Mouse (Mus musculus): ENCODE results near the gene Gm49673. TPM values are rescaled to one million over a fixed set of nuclear protein-coding genes. Genes with fewer than 3 reads are reported as not detected.
"Not testable (repeated sequence)": the region's sequence is repeated elsewhere in the genome, so short reads cannot be mapped to it uniquely, and the experiment has no call there.

Gene Gm49673
- polyA plus RNA-seq, 1 experiment from 2014 or later = not detected

DNA sequence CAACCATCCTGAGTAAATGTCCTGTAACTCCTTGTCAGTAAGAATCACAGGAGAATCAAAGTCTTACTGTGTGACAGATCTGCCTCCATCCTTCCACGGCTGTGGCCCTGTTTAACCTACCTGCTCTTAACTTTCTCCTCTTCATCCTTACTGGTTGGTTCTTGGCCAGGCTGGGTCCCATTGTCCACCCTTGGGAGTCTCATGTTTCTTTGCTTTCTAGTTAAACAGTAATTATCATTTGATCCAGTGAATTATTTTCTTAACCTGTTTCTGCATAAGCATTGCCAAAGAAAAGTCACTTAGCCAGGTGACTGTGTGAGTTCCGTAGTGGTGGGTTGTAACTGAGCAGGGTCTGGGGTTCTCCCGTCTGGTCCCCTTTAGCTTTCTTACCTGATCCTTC is 18.9 kb upstream of the Gm49673 start:
- H3K36me3 ChIP-seq (ENCODE audit: control insufficient read depth, insufficient read depth, low read length); H3K9me3 ChIP-seq (ENCODE audit: control insufficient read depth, low read length); H3K27me3 ChIP-seq (ENCODE audit: control insufficient read depth, insufficient read depth, low read length); ATAC-seq (ENCODE audit: low FRiP score); H3K4me1 ChIP-seq (ENCODE audit: control insufficient read depth, insufficient read depth, low read length); H3K27ac ChIP-seq (ENCODE audit: low read depth, low read length); H3K9ac ChIP-seq (ENCODE audit: low read length); DNase-seq (ENCODE audit: low spot score, missing footprints): not testable (repeated sequence)
- peak overlapping the region; percentile 46; the same call in 1 of the 2 replicates for H3K4me3 ChIP-seq (ENCODE audit: low read depth, low read length)
- H3K4me2 ChIP-seq = peak overlapping the region; percentile 37
- whole genome bisulfite sequencing = no CpG with 5 or more reads among the region's 3 CpGs

DNA sequence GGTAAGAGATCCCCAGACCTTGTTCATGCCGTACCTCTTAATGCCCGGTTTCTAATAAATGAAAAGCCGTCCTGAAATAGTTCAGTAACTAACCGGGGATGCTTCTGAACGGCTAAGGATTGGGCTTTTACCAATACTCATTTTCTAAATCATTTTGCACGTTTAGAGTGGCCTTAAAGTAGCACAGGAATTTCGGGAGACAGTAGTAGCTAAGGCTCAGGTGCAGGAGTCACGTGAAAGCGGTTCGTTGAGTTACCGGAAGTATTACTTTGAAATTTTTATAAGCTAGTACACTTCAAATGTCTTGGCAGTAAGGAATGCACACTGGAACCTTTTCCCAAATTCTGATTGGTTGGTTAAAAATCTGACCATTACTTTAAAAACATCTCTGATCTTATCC is 18.4 kb upstream of the Gm49673 start:
- H3K4me1 ChIP-seq (ENCODE audit: control insufficient read depth, insufficient read depth, low read length); DNase-seq (ENCODE audit: low spot score, missing footprints); ATAC-seq (ENCODE audit: low FRiP score); H3K9me3 ChIP-seq (ENCODE audit: control insufficient read depth, low read length); H3K27ac ChIP-seq (ENCODE audit: low read depth, low read length); H3K27me3 ChIP-seq (ENCODE audit: control insufficient read depth, insufficient read depth, low read length); H3K36me3 ChIP-seq (ENCODE audit: control insufficient read depth, insufficient read depth, low read length): not testable (repeated sequence)
- WGBS = 3% methylated on average over 11 of the region's 11 CpGs
- Histone ChIP-seq H3K4me2 (peak overlapping the region; percentile 37), H3K4me3 (ENCODE audit: low read depth, low read length) (peak overlapping the region; percentile 46), H3K9ac (ENCODE audit: low read length) (peak overlapping the region; percentile 38; the same call in 1 of the 2 replicates)

DNA sequence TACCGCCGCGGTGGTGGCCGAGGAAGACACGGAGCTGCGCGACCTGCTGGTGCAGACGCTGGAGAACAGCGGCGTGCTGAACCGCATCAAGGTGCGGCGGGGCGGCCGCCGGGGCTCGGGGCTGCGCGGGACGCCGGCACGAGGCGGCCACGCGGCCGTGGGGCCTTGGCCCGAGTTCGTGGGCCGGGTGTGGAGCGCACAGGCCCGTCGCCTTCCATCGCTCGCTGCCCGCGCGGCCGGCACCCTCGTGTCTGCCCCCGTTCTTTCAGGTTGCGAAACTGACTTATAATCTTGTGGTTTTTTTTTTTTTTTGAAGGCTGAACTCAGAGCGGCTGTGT is 18.0 kb upstream of the Gm49673 start:
- Histone ChIP-seq H3K4me2 (peak overlapping the region; percentile 37; the same call in 1 of the 2 replicates), H3K9ac (ENCODE audit: low read length) (peak overlapping the region; percentile 49), H3K4me3 (ENCODE audit: low read depth, low read length) (peak overlapping the region; percentile 46)
- not testable (repeated sequence) for H3K27me3 ChIP-seq (ENCODE audit: control insufficient read depth, insufficient read depth, low read length); H3K36me3 ChIP-seq (ENCODE audit: control insufficient read depth, insufficient read depth, low read length); H3K4me1 ChIP-seq (ENCODE audit: control insufficient read depth, insufficient read depth, low read length); H3K27ac ChIP-seq (ENCODE audit: low read depth, low read length); ATAC-seq (ENCODE audit: low FRiP score); DNase-seq (ENCODE audit: low spot score, missing footprints); H3K9me3 ChIP-seq (ENCODE audit: control insufficient read depth, low read length)
- under 1% methylated on average over 33 of the region's 42 CpGs for WGBS

DNA sequence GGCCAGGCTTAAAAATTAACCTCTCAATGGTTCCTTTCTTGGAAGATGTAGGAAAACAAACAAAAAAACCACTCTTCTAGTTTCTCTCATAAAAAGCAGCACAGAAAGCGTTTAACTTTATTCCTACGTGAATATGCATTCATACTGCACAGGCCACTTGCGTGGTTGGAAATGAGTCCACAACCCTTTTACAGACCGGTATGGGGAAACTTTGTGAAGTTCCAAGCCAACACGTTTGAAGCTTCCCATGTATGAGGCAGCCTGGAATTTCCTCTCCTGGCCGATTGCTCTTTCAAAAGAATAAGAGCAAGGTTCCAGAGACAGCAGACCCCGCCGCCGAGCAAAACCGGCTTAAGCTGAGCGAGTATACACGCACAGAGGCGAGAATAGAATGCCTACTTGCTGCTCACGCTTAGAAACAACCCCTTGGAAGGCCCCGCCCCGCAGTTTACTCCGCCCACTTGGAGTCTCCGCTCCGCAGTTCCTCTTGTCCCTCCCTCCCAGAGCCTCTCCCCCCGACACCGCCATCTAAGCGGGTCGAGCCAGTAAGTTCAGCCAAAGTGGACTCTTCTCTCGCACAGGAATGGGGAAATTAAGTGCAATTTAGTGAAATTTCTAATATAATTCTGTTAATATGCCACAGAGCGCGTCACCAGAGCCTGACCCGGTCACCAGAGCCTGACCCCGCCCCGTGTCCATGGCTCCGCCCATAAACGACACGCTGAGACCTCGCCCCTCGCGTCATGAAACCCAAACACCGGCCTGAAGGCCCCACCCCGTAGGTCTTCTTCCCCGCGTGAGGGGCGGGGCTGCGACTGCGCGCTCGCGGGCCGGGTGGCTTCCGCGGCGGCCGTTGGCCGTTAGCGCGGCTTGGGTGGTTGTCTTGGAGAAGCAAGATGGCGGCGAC is 17.4 kb upstream of the Gm49673 start, which contains the start of gene Fgfr1op:
Gene Fgfr1op (plus strand): TSS at position 801 of the 907 bp plus-strand sequence.
- not testable (repeated sequence) for H3K27ac ChIP-seq (ENCODE audit: low read depth, low read length); H3K27me3 ChIP-seq (ENCODE audit: control insufficient read depth, insufficient read depth, low read length); H3K36me3 ChIP-seq (ENCODE audit: control insufficient read depth, insufficient read depth, low read length); H3K9me3 ChIP-seq (ENCODE audit: control insufficient read depth, low read length); H3K4me1 ChIP-seq (ENCODE audit: control insufficient read depth, insufficient read depth, low read length)
- peak within 1 kb of the TSS; percentile 37 for H3K4me2 ChIP-seq
- peak; percentile 98 for ATAC-seq (ENCODE audit: low FRiP score)
- H3K9ac ChIP-seq (ENCODE audit: low read length) = peak within 1 kb of the TSS; percentile 49
- peak within 1 kb of the TSS; percentile 46 for H3K4me3 ChIP-seq (ENCODE audit: low read depth, low read length)
- WGBS = 5% methylated on average over 11 of the region's 55 CpGs
- DNase-seq (ENCODE audit: low spot score, missing footprints) = peak; percentile 84

GRCm38 (mm10) chr17:8160969-8161368 is 13.4 kb upstream of the Gm49673 start:
- not testable (repeated sequence) for H3K4me3 ChIP-seq (ENCODE audit: low read depth, low read length); H3K27ac ChIP-seq (ENCODE audit: low read depth, low read length); H3K9ac ChIP-seq (ENCODE audit: low read length); H3K4me1 ChIP-seq (ENCODE audit: control insufficient read depth, insufficient read depth, low read length); H3K4me2 ChIP-seq; H3K27me3 ChIP-seq (ENCODE audit: control insufficient read depth, insufficient read depth, low read length); H3K9me3 ChIP-seq (ENCODE audit: control insufficient read depth, low read length); ATAC-seq (ENCODE audit: low FRiP score); H3K36me3 ChIP-seq (ENCODE audit: control insufficient read depth, insufficient read depth, low read length)
- DNase-seq (ENCODE audit: low spot score, missing footprints) = peak; percentile 79
- 58% methylated on average over 3 of the region's 3 CpGs for WGBS

DNA sequence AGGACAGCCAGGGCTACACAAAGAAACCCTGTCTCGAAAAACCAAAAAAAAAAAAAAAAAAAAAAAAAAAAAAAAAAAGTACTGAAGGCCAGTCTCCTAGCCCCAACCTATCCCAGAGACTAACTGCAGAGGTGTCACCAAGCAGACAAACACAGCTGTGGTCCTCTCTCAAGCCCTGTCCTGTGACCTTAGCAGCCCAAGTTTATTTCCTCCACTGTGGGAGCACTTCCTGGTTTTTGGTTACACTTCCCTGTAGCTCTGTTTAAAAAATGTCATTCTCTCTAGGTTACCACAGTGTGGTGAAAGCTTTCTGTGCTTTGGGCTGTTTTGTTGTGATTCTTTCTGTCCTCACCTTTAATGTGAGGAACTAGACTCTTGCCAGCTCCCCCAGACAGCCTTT is 11.0 kb upstream of the Gm49673 start:
- H3K27me3 ChIP-seq (ENCODE audit: control insufficient read depth, insufficient read depth, low read length); H3K27ac ChIP-seq (ENCODE audit: low read depth, low read length); DNase-seq (ENCODE audit: low spot score, missing footprints); ATAC-seq (ENCODE audit: low FRiP score); H3K4me2 ChIP-seq; H3K9ac ChIP-seq (ENCODE audit: low read length); H3K36me3 ChIP-seq (ENCODE audit: control insufficient read depth, insufficient read depth, low read length); H3K9me3 ChIP-seq (ENCODE audit: control insufficient read depth, low read length); H3K4me3 ChIP-seq (ENCODE audit: low read depth, low read length); H3K4me1 ChIP-seq (ENCODE audit: control insufficient read depth, insufficient read depth, low read length): not testable (repeated sequence)
- no CpG with 5 or more reads among the region's 1 CpGs for WGBS

GRCm38 (mm10) chr17:8155982-8156381 is 8.4 kb upstream of the Gm49673 start:
- H3K4me1 ChIP-seq (ENCODE audit: control insufficient read depth, insufficient read depth, low read length); H3K4me3 ChIP-seq (ENCODE audit: low read depth, low read length); H3K27ac ChIP-seq (ENCODE audit: low read depth, low read length); ATAC-seq (ENCODE audit: low FRiP score); H3K27me3 ChIP-seq (ENCODE audit: control insufficient read depth, insufficient read depth, low read length); DNase-seq (ENCODE audit: low spot score, missing footprints); H3K9me3 ChIP-seq (ENCODE audit: control insufficient read depth, low read length); H3K4me2 ChIP-seq; H3K9ac ChIP-seq (ENCODE audit: low read length); H3K36me3 ChIP-seq (ENCODE audit: control insufficient read depth, insufficient read depth, low read length): not testable (repeated sequence)
- WGBS = no CpG with 5 or more reads among the region's 8 CpGs

DNA sequence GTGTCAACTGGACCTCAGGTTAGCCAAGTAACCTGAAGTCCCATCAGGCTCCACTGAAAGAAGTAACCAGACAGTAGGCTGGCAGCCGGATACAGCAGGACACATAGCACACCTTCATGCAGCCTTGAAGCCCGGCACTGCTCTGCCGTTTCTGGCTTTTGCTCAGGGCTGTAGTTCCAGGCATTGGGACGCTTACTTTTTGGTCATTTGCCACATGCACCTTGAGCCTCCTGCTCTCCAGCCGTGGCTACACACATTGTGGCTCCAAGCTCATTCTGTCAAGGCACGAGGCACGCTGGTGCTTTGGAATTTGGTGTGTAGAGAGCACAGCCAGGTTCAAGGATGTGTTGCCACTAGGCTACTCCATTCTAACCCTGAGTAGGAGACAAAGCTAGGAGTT is 7.4 kb upstream of the Gm49673 start:
- not testable (repeated sequence) for H3K36me3 ChIP-seq (ENCODE audit: control insufficient read depth, insufficient read depth, low read length); H3K9me3 ChIP-seq (ENCODE audit: control insufficient read depth, low read length); H3K27ac ChIP-seq (ENCODE audit: low read depth, low read length); H3K9ac ChIP-seq (ENCODE audit: low read length); H3K4me1 ChIP-seq (ENCODE audit: control insufficient read depth, insufficient read depth, low read length); ATAC-seq (ENCODE audit: low FRiP score); H3K4me3 ChIP-seq (ENCODE audit: low read depth, low read length); H3K4me2 ChIP-seq; DNase-seq (ENCODE audit: low spot score, missing footprints); H3K27me3 ChIP-seq (ENCODE audit: control insufficient read depth, insufficient read depth, low read length)
- 87% methylated on average over 6 of the region's 7 CpGs for WGBS

- WGBS = 29% methylated on average over 5 of the region's 5 CpGs
- H3K4me1 ChIP-seq (ENCODE audit: control insufficient read depth, insufficient read depth, low read length); H3K27me3 ChIP-seq (ENCODE audit: control insufficient read depth, insufficient read depth, low read length); H3K27ac ChIP-seq (ENCODE audit: low read depth, low read length); ATAC-seq (ENCODE audit: low FRiP score); DNase-seq (ENCODE audit: low spot score, missing footprints); H3K36me3 ChIP-seq (ENCODE audit: control insufficient read depth, insufficient read depth, low read length); H3K9me3 ChIP-seq (ENCODE audit: control insufficient read depth, low read length): not testable (repeated sequence)
- peak overlapping the region; percentile 42 for H3K4me2 ChIP-seq
- H3K4me3 ChIP-seq (ENCODE audit: low read depth, low read length) = peak overlapping the region; percentile 43
- H3K9ac ChIP-seq (ENCODE audit: low read length) = peak overlapping the region; percentile 65; the same call in 1 of the 2 replicates
These were observed 657 bp downstream of the Gm49673 start for GRCm38 (mm10) chr17:8146931-8147330.
